Mouse (Mus musculus) olfactory bulb, adult 2 months (tissue): ENCODE measurements around the gene Ppp2r5d. TPM values are rescaled to one million over a fixed set of nuclear protein-coding genes. Genes with fewer than 3 reads are reported as not detected.

Source experiments
- H3K27ac ChIP-seq: fragments of 200-500 bp; 2 replicates; pipeline ENCODE4 v1.5.1; 2012; ENCODE audit warnings: low read depth, low read length; ENCODE audit not compliant: insufficient read depth
- H3K4me1 ChIP-seq: fragments of 200-500 bp; 2 replicates; pipeline ENCODE4 v1.6.1; 2012; ENCODE audit warnings: low read length; ENCODE audit not compliant: control insufficient read depth, insufficient read depth
- H3K4me3 ChIP-seq: fragments of 200-500 bp; 2 replicates; pipeline ENCODE4 v1.5.1; 2012; ENCODE audit warnings: mild to moderate bottlenecking, low read depth, low read length, moderate library complexity; ENCODE audit not compliant: insufficient read depth
- CTCF ChIP-seq: fragments of 200-500 bp; IDR thresholded peaks from 2 replicates; pipeline ENCODE4 v1.5.1; 2012; ENCODE audit warnings: low read depth, mild to moderate bottlenecking, low read length, moderate library complexity; ENCODE audit not compliant: insufficient read depth
- POLR2A ChIP-seq: fragments of 200-500 bp; IDR thresholded peaks from 2 replicates; pipeline ENCODE4 v1.6.1; 2012; ENCODE audit warnings: mild to moderate bottlenecking, low read depth, low read length, moderate library complexity; ENCODE audit not compliant: insufficient read depth
- WGBS: fragments of 180-500 bp; shearing (Covaris S2); methylation state at CpG from one replicate; pipeline ENCODE4 v1.1.7; 2018; 5-methylcytosine and 5-hydroxymethylcytosine counted together
- polyA plus RNA-seq: library from polyadenylated mRNA; stranded (reverse); fragments of >200 nt; gene quantifications from 2 replicates; pipeline ENCODE4 v1.2.4, GENCODE M21; 2012; ENCODE audit warnings: low replicate concordance; ENCODE audit not compliant: missing spikeins, insufficient read depth, insufficient read length

Gene Ppp2r5d
- polyA plus RNA-seq, 1 experiment: not detected

GRCm38 (mm10) chr17:46679843-46680759 is 24.8 kb downstream of the Ppp2r5d start:
- under 1% methylated on average over 34 of the region's 34 CpGs for WGBS

GRCm38 (mm10) chr17:46678911-46679310 is 26.0 kb downstream of the Ppp2r5d start:
- no peak overlapping the region for H3K27ac ChIP-seq
- WGBS: 60% methylated on average over 9 of the region's 9 CpGs
- TF ChIP-seq POLR2A: no peak
- no peak for TF ChIP-seq CTCF
- H3K4me1 ChIP-seq: peaks cover 28% of the 10 kb centered on the region
- H3K4me3 ChIP-seq: no peak overlapping the region

More at GRCm38 (mm10) chr17:46679843-46680759, 24.8 kb downstream of the Ppp2r5d start:
- H3K4me3 ChIP-seq: peak overlapping the region; percentile 99
- H3K27ac ChIP-seq: no peak overlapping the region; the same call in 1 of the 2 replicates
- H3K4me1 ChIP-seq: peaks cover 23% of the 10 kb centered on the region
- 0 out of 2 replicates have a peak, but pooled peaks have one; percentile 13 for TF ChIP-seq CTCF
- TF ChIP-seq POLR2A: 0 out of 2 replicates have a peak, but pooled peaks have one; percentile 9

DNA sequence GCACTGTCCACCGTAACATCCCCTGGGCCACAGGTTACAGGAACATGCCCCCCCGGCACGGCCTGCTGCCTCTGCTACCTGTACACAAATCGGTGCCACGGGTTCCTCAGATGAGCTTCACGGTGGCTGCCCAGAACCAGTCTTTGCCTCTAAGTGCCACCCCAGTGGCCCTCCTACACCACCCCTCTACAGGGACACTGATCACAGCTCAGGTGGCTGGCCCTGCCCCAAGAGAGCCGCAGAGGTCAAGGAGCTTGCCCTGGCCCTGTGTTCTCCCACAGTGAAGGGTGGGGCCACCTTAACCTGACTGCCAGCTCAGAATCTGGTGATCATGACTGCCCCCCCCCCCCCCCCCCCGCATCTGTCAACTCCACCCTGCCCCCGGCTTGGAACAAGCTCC is 26.5 kb downstream of the Ppp2r5d start, which contains the start of gene Mea1:
Gene Mea1, plus strand, starts transcription at position 378 of the 400 bp plus-strand sequence.
- Histone ChIP-seq H3K4me1 (peaks cover 28% of the 10 kb centered on the region), H3K4me3 (no peak within 1 kb of the TSS), H3K27ac (no peak within 1 kb of the TSS)
- TF ChIP-seq POLR2A: no peak
- TF ChIP-seq CTCF: no peak
- WGBS: 78% methylated on average over 9 of the region's 9 CpGs

DNA sequence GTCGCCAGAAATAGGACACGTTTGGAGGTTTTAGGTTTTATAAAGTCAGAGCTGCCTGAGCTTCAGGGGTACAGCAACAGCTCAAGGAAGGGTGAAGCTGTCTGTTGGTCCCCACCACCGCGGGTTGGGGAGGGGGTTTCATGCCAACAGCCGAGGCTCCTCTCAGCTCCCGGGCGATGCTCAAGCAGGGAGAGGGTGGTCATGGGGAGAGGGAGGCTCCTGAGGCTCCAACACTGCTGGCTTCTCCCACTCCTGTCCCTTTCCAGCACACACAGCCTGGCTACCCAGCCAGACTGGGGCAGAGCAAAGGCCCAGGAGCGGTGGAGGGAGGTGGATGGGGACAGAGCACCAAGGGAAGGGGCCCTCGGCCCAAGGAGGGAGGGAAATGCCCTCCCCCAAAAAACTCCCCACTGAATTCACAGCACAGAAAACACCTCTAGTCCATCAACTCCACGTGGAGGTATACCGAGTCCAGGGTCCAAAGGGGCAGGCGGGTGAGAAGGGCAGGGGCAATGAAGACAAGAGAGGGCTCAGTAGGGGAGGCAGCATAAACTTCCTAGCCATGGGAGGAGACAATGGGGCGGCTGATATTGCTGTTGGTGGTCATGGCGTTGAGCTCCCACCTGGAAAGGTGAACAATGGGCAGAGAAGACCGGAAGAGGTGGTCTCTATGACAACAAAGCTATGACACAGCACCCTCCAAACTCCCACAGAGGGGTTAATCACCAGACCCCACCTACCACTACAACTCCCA is 30.2 kb downstream of the Ppp2r5d start:
- Histone ChIP-seq H3K4me1 (peaks cover 24% of the 10 kb centered on the region), H3K27ac (peak overlapping the region; percentile 10; the same call in 1 of the 2 replicates), H3K4me3 (peak overlapping the region; percentile 27)
- TF ChIP-seq POLR2A (no peak), CTCF (no peak)
- WGBS: 16% methylated on average over 15 of the region's 15 CpGs

DNA sequence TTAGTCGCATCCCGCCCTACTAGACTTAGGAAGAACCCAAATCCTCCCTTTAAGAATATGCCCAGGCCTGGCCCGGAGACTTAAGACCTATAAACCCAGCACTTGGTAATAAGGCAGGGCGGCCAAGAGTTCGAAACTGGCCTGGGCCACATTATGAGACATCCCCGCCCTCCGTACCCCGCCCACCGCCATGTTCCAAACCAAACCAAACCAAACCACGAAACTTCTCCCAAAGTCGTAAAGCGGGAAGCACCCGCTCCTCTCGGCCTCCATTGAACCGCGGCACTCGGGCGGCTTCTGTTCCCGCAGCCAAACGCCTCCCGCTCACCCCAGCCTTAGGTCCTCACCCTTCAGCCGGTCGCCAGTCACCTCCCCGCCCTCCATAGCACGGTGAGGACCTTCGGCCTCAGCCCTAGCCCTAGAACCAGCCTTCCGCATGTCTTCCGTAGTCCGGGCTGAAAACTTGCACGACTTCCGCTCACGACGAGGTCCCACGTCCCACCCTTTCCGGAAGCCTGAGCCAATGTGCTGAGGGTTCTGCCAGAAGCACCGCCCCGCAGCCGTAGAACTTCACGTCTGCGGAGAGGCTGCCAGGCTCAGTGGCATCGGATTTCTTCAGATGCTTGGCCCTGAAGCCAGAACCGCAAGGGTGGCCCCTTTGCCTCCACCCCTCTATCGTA is 30.9 kb downstream of the Ppp2r5d start, which contains the start of gene Rrp36:
Gene Rrp36, minus strand, starts transcription at position 503 of the 680 bp plus-strand sequence.
- H3K27ac ChIP-seq: peak within 1 kb of the TSS; percentile 10; the same call in 1 of the 2 replicates
- H3K4me3 ChIP-seq: peak within 1 kb of the TSS; percentile 95
- under 1% methylated on average over 43 of the region's 43 CpGs for WGBS
- TF ChIP-seq POLR2A (peak; percentile 50; the same call in 1 of the 2 replicates), CTCF (no peak)
- peaks cover 19% of the 10 kb centered on the region for H3K4me1 ChIP-seq

DNA sequence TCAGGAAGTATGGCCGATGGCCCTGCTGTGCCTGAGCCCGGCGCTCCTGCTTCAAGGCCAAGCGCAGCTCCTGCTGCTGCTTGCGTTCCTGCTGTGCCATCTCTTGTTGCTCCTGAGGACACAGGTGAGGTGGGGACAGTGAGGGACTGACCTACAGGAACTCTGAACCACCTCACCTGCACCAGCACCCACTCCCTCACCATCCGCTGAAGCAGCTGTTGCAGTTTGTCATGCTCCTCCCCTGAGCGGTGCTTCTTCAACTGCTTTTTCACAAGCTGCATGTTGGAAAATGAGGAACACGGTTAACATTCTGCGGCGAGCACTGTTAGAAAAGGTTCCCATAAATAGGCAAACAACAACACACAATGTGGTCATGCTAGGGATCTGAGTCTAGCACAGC is 35.0 kb downstream of the Ppp2r5d start:
- H3K27ac ChIP-seq: no peak overlapping the region
- H3K4me3 ChIP-seq: no peak overlapping the region
- WGBS: 95% methylated on average over 10 of the region's 10 CpGs
- TF ChIP-seq CTCF (no peak), POLR2A (no peak)
- peaks cover 9% of the 10 kb centered on the region; the same call in 1 of the 2 replicates for H3K4me1 ChIP-seq

DNA sequence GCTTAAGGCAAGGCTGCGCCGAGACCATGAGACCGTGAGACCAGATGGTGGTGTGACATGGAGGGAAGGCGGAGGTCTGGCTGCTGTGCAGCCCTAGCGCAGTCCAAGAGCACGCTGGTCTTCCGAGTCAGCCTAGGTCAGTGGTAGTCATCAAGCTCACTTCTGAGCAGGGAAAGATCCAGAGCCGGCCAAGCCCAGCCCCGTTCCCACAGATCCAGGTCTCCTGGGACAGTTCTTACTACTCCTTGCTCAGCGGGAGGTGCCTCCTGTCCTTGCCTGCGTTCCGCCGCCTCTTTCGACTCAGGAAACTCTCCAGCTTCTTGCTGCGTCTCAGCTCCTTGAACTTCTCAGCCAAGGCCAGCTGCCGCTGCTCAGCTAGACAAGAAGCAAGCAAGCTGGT is 37.2 kb downstream of the Ppp2r5d start:
- Histone ChIP-seq H3K4me1 (no peaks in the 10 kb centered on the region; the same call in 1 of the 2 replicates), H3K4me3 (no peak overlapping the region), H3K27ac (no peak overlapping the region)
- TF ChIP-seq CTCF (no peak), POLR2A (no peak)
- 91% methylated on average over 16 of the region's 16 CpGs for WGBS

- no peak overlapping the region for H3K27ac ChIP-seq
- TF ChIP-seq POLR2A (no peak), CTCF (no peak)
- 38% methylated on average over 5 of the region's 5 CpGs for WGBS
- H3K4me3 ChIP-seq: no peak overlapping the region
- no peaks in the 10 kb centered on the region for H3K4me1 ChIP-seq
These were observed 42.2 kb downstream of the Ppp2r5d start for GRCm38 (mm10) chr17:46662730-46663129.
